Mouse (Mus musculus): ENCODE results near the gene Oas1f.
A peak's percentile ranks its signal among the peaks of the same experiment; 100 is the strongest.
"Not testable (repeated sequence)": the region's sequence is repeated elsewhere in the genome, so short reads cannot be mapped to it uniquely, and the experiment has no call there.

The Oas1f gene

GRCm38 (mm10) chr5:120847067-120847466 is at the start of gene Oas1f:
Gene Oas1f, plus strand, starts transcription at chr5:120847367.
- no peak for DNase-seq (ENCODE audit: low read depth)

- DNase-seq (ENCODE audit: low read depth): not testable (repeated sequence)
Observed at GRCm38 (mm10) chr5:120798147-120798546, 49.0 kb upstream of the Oas1f start.

GRCm38 (mm10) chr5:120798943-120799342 is 48.2 kb upstream of the Oas1f start:
- DNase-seq (ENCODE audit: low read depth): not testable (repeated sequence)

- DNase-seq (ENCODE audit: low read depth): no peak
Observed at GRCm38 (mm10) chr5:120803596-120803995, 43.6 kb upstream of the Oas1f start.

- peak; percentile 92 for DNase-seq (ENCODE audit: low read depth)
Observed at GRCm38 (mm10) chr5:120806458-120806857, 40.7 kb upstream of the Oas1f start.

- DNase-seq (ENCODE audit: low read depth): no peak
Observed at GRCm38 (mm10) chr5:120809171-120809570, 38.0 kb upstream of the Oas1f start.

GRCm38 (mm10) chr5:120811951-120812819 is 35.0 kb upstream of the Oas1f start, which contains the start of gene Oas1c:
Gene Oas1c, minus strand, starts transcription at chr5:120812514.
- DNase-seq (ENCODE audit: low read depth): peak; percentile 97

- no peak for DNase-seq (ENCODE audit: low read depth)
Observed at GRCm38 (mm10) chr5:120813023-120813422, 34.1 kb upstream of the Oas1f start.

- peak; percentile 88 for DNase-seq (ENCODE audit: low read depth)
Observed at GRCm38 (mm10) chr5:120815949-120816348, 31.2 kb upstream of the Oas1f start.

- DNase-seq (ENCODE audit: low read depth): no peak
Observed at GRCm38 (mm10) chr5:120818999-120819398, 28.2 kb upstream of the Oas1f start.

GRCm38 (mm10) chr5:120831031-120831430 is 16.1 kb upstream of the Oas1f start:
- DNase-seq (ENCODE audit: low read depth): peak; percentile 91

GRCm38 (mm10) chr5:120833335-120834280 is 13.6 kb upstream of the Oas1f start:
- DNase-seq (ENCODE audit: low read depth): no peak

- peak; percentile 86 for DNase-seq (ENCODE audit: low read depth)
Observed at GRCm38 (mm10) chr5:120836731-120837585, 10.2 kb upstream of the Oas1f start.

- no peak for DNase-seq (ENCODE audit: low read depth)
Observed at GRCm38 (mm10) chr5:120844713-120845112, 2.5 kb upstream of the Oas1f start.

- peak; percentile 84 for DNase-seq (ENCODE audit: low read depth)
Observed at GRCm38 (mm10) chr5:120849601-120850136, 2.5 kb downstream of the Oas1f start.

- no peak for DNase-seq (ENCODE audit: low read depth)
Observed at GRCm38 (mm10) chr5:120859241-120859640, 12.1 kb downstream of the Oas1f start.

- no peak for DNase-seq (ENCODE audit: low read depth)
Observed at GRCm38 (mm10) chr5:120861121-120861520, 14.0 kb downstream of the Oas1f start, which contains the start of gene Oas1h. Gene Oas1h, plus strand, starts transcription at chr5:120861421.

GRCm38 (mm10) chr5:120865336-120865860 is 18.2 kb downstream of the Oas1f start:
- DNase-seq (ENCODE audit: low read depth): peak; percentile 76

GRCm38 (mm10) chr5:120869436-120870015 is 22.4 kb downstream of the Oas1f start:
- no peak for DNase-seq (ENCODE audit: low read depth)

GRCm38 (mm10) chr5:120870081-120870480 is 22.9 kb downstream of the Oas1f start:
- DNase-seq (ENCODE audit: low read depth): no peak

Measured in induced T-regulatory cell, adult 2 months (primary cell).